Mouse (Mus musculus) embryonic facial prominence, embryonic 15.5 days (tissue): ENCODE results near the gene Lamtor4. TPM values are rescaled to one million over a fixed set of nuclear protein-coding genes. Genes with fewer than 3 reads are reported as not detected.
A peak's percentile ranks its signal among the peaks of the same experiment; 100 is the strongest.
"Not testable (repeated sequence)": the region's sequence is repeated elsewhere in the genome, so short reads cannot be mapped to it uniquely, and the experiment has no call there.

Experiments used
- ATAC-seq: fragments of 200-750 bp; cut with Nextera tagmentation; 2 replicates; pipeline ENCODE4 v1.8.0; 2017; ENCODE audit warnings: low read depth, moderate TSS enrichment; ENCODE audit not compliant: insufficient number of reproducible peaks, low FRiP score, low TSS enrichment
- H3K27ac ChIP-seq: fragments of 300-500 bp; sonication (generic); replicated peaks from 2 replicates; pipeline ENCODE4 v1.5.1; 2015; ENCODE audit warnings: mild to moderate bottlenecking, inconsistent platforms
- H3K27me3 ChIP-seq: fragments of 300-500 bp; sonication (generic); 2 replicates; pipeline ENCODE4 v1.6.1; 2015; ENCODE audit warnings: inconsistent platforms
- H3K36me3 ChIP-seq: fragments of 300-500 bp; sonication (generic); 2 replicates; pipeline ENCODE4 v1.6.1; 2015; ENCODE audit warnings: mild to moderate bottlenecking, inconsistent platforms
- H3K4me1 ChIP-seq: fragments of 300-500 bp; sonication (generic); 2 replicates; pipeline ENCODE4 v1.6.1; 2015; ENCODE audit warnings: inconsistent platforms
- H3K4me2 ChIP-seq: fragments of 300-500 bp; sonication (generic); replicated peaks from 2 replicates; pipeline ENCODE4 v1.6.1; 2015; ENCODE audit warnings: mild to moderate bottlenecking, inconsistent platforms
- H3K4me3 ChIP-seq: fragments of 300-500 bp; sonication (generic); replicated peaks from 2 replicates; pipeline ENCODE4 v1.5.1; 2015; ENCODE audit warnings: mild to moderate bottlenecking, inconsistent platforms
- H3K9ac ChIP-seq: fragments of 300-500 bp; sonication (generic); 2 replicates; pipeline ENCODE4 v1.6.1; 2015; ENCODE audit warnings: inconsistent platforms
- H3K9me3 ChIP-seq: fragments of 300-500 bp; sonication (generic); replicated peaks from 2 replicates; pipeline ENCODE4 v1.6.1; 2016; ENCODE audit warnings: inconsistent platforms
- WGBS: fragments of 180-500 bp; shearing (Covaris S2); methylation state at CpG from one replicate; pipeline ENCODE4 v1.1.7; 2015; 5-methylcytosine and 5-hydroxymethylcytosine counted together
- polyA plus RNA-seq: library from polyadenylated mRNA; unstranded; fragments of >200 nt; fragmentation: Nextera tagmentation; extraction: Ambion mirVana; gene quantifications from 2 replicates; pipeline ENCODE4 v1.2.1, GENCODE M21; 2015

The Lamtor4 gene
- 72.6 and 72.7 TPM in 2 replicates for polyA plus RNA-seq

GRCm38 (mm10) chr5:138255353-138256093 lies at the start of gene Lamtor4:
Gene Lamtor4 (plus strand): TSS chr5:138255482.
- Histone ChIP-seq H3K4me3 (peak within 1 kb of the TSS; percentile 83), H3K9ac (peak within 1 kb of the TSS; percentile 69), H3K36me3 (peaks cover 23% of the 10 kb centered on the region), H3K27me3 (no peaks in the 10 kb centered on the region), H3K4me1 (peaks cover 11% of the 10 kb centered on the region), H3K9me3 (no peaks in the 10 kb centered on the region), H3K4me2 (peak within 1 kb of the TSS; percentile 78), H3K27ac (peak within 1 kb of the TSS; percentile 85)
- WGBS: under 1% methylated on average over 38 of the region's 38 CpGs
- ATAC-seq: peak; percentile 100

GRCm38 (mm10) chr5:138207253-138207652 lies 48.0 kb upstream of the Lamtor4 start:
- H3K4me3 ChIP-seq: no peak overlapping the region
- ATAC-seq: no peak
- no peaks in the 10 kb centered on the region for H3K9me3 ChIP-seq
- H3K27ac ChIP-seq: no peak overlapping the region
- H3K4me2 ChIP-seq: no peak overlapping the region
- H3K9ac ChIP-seq: no peak overlapping the region
- 89% methylated on average over 1 of the region's 1 CpGs for WGBS
- no peaks in the 10 kb centered on the region for H3K27me3 ChIP-seq
- no peaks in the 10 kb centered on the region for H3K36me3 ChIP-seq
- H3K4me1 ChIP-seq: no peaks in the 10 kb centered on the region

- Histone ChIP-seq H3K27me3 (no peaks in the 10 kb centered on the region), H3K36me3 (no peaks in the 10 kb centered on the region), H3K4me2 (no peak overlapping the region), H3K27ac (no peak overlapping the region), H3K4me3 (no peak overlapping the region), H3K4me1 (no peaks in the 10 kb centered on the region), H3K9me3 (no peaks in the 10 kb centered on the region), H3K9ac (no peak overlapping the region)
- ATAC-seq: no peak
- WGBS: 83% methylated on average over 4 of the region's 4 CpGs
Observed at GRCm38 (mm10) chr5:138207873-138208272, 47.4 kb upstream of the Lamtor4 start.

DNA sequence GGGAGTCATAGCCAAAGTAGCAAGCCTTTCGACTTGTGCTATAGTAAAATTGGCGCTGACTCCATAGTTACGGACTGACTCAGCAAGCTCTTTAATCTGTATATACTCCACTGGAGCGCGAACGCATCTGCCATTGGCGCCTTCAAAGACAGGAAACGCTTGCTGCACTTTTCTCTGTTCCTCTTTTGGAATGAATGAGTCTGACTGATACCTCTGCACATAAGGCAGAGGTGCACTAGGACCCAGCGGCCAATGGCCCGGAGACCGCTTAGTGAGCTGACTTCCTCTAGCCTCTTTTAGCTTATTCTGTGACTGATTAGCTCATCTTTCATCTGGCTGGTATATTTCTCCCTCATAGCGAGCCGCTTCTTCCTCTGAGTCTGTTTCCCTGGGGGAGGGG lies 38.6 kb upstream of the Lamtor4 start:
- not testable (repeated sequence) for H3K27ac ChIP-seq, H3K4me3 ChIP-seq, H3K9ac ChIP-seq, H3K36me3 ChIP-seq, H3K27me3 ChIP-seq, ATAC-seq, H3K9me3 ChIP-seq, H3K4me2 ChIP-seq, H3K4me1 ChIP-seq
- 88% methylated on average over 13 of the region's 13 CpGs for WGBS

- WGBS: 62% methylated on average over 2 of the region's 2 CpGs
- H3K27ac ChIP-seq: no peak overlapping the region
- no peak overlapping the region for H3K9ac ChIP-seq
- H3K4me2 ChIP-seq: no peak overlapping the region
- no peaks in the 10 kb centered on the region for H3K36me3 ChIP-seq
- no peaks in the 10 kb centered on the region for H3K27me3 ChIP-seq
- no peak for ATAC-seq
- no peaks in the 10 kb centered on the region for H3K4me1 ChIP-seq
- H3K9me3 ChIP-seq: 0 out of 2 replicates have a peak, but pooled peaks cover 6% of the 10 kb centered on the region
- no peak overlapping the region for H3K4me3 ChIP-seq
Observed at GRCm38 (mm10) chr5:138219864-138220263, 35.4 kb upstream of the Lamtor4 start.

DNA sequence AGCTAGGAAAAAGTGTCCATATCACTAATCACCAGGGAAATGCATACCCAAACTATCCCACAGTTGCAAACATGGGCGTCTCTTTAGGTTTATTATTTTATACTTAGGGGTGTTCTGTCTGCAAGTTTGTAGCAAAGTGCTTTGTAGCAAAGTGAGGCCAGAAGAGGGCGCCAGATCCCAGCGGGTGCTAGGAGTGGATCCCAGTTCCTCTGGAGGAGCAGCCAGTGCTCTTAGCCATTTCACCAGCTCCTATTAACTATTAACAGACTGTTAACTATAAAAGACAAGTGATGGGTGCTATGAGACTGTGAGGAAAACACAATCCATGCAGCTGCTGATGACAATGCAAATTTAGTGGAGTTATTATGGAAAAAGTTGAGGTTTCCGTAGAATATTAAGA lies 33.2 kb upstream of the Lamtor4 start:
- H3K9ac ChIP-seq: no peak overlapping the region
- H3K27me3 ChIP-seq: no peaks in the 10 kb centered on the region
- H3K36me3 ChIP-seq: no peaks in the 10 kb centered on the region
- no peak for ATAC-seq
- H3K27ac ChIP-seq: no peak overlapping the region
- no peak overlapping the region for H3K4me2 ChIP-seq
- no peak overlapping the region for H3K4me3 ChIP-seq
- no peaks in the 10 kb centered on the region for H3K4me1 ChIP-seq
- H3K9me3 ChIP-seq: no peaks in the 10 kb centered on the region
- 24% methylated on average over 4 of the region's 4 CpGs for WGBS

DNA sequence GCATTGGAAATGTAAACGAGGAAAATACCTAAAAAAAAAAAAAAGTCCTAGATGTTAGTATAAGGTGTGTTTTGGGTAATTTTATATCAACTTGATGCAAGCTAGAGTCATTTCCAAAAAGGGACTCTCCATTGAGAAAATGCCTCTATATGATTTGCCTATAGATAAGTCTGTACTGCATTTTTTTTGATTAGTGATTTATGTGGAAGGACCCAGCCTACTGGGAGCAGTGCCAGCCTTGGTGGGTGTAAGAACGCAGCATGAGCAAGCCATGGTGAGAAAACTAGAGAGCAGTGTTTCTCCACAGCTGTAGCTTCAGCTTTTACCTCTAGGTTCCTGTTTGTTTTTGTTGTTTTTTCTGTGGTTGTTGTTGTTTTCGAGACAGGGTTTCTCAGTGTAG lies 32.0 kb upstream of the Lamtor4 start:
- Histone ChIP-seq H3K4me3 (no peak overlapping the region), H3K9ac (no peak overlapping the region), H3K27me3 (no peaks in the 10 kb centered on the region), H3K9me3 (no peaks in the 10 kb centered on the region), H3K4me2 (no peak overlapping the region), H3K4me1 (no peaks in the 10 kb centered on the region), H3K27ac (no peak overlapping the region), H3K36me3 (no peaks in the 10 kb centered on the region)
- whole genome bisulfite sequencing: 51% methylated on average over 3 of the region's 3 CpGs
- no peak for ATAC-seq

- H3K9ac ChIP-seq: no peak within 1 kb of the TSS
- H3K4me3 ChIP-seq: no peak within 1 kb of the TSS
- H3K4me1 ChIP-seq: no peaks in the 10 kb centered on the region
- H3K4me2 ChIP-seq: no peak within 1 kb of the TSS
- H3K27ac ChIP-seq: no peak within 1 kb of the TSS
- no peaks in the 10 kb centered on the region for H3K27me3 ChIP-seq
- no peak for ATAC-seq
- H3K36me3 ChIP-seq: no peaks in the 10 kb centered on the region
- H3K9me3 ChIP-seq: no peaks in the 10 kb centered on the region
- WGBS: 62% methylated on average over 2 of the region's 2 CpGs
Observed at GRCm38 (mm10) chr5:138225700-138226099, 29.6 kb upstream of the Lamtor4 start, which contains the start of gene Nxpe5. Gene Nxpe5 (plus strand): TSS chr5:138225898.

DNA sequence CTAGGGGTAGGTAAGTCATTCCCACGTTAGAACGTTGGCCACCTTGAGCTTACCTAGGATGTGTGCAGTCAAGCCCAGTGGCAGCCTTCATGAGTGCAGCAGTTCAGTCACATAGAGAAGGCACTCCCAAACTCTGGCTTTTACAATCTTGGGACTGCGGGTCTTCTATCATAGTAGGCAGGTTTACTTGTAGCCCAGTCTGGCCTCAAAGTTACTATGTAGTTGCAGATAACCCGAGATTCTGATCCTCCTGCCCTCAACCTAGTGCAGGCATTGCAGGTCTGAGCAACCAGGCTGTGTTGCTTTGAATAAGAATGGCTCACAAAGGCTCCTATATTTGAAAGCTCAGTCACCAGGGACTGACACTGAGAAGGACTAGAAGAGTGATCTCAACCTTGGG lies 28.8 kb upstream of the Lamtor4 start:
- H3K27ac ChIP-seq: no peak overlapping the region
- H3K27me3 ChIP-seq: no peaks in the 10 kb centered on the region
- no peaks in the 10 kb centered on the region for H3K9me3 ChIP-seq
- WGBS: 67% methylated on average over 4 of the region's 4 CpGs
- no peak overlapping the region for H3K4me2 ChIP-seq
- H3K36me3 ChIP-seq: no peaks in the 10 kb centered on the region
- no peak for ATAC-seq
- H3K9ac ChIP-seq: no peak overlapping the region
- H3K4me1 ChIP-seq: no peaks in the 10 kb centered on the region
- H3K4me3 ChIP-seq: no peak overlapping the region

DNA sequence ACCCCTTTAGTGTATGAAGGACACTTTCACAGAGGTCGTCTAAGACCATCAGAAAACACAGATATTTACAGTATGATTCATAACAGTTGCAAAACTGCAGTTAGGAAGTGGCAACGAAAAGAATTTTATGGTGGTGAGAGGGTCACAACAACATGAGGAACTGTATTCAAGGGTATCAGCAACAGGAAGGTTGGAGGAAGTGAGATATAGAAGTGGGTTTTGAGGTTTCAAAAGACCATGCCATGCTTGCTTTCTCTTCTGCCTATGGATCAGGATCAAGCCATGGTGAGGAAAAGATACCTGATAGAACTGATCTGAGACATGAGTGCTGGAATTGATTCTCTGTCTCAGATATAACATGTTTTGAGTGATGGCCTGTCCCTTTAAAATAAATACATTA lies 27.9 kb upstream of the Lamtor4 start:
- Histone ChIP-seq H3K9ac (no peak overlapping the region), H3K9me3 (no peaks in the 10 kb centered on the region), H3K4me3 (no peak overlapping the region), H3K36me3 (no peaks in the 10 kb centered on the region), H3K27ac (no peak overlapping the region), H3K4me1 (no peaks in the 10 kb centered on the region), H3K4me2 (no peak overlapping the region), H3K27me3 (no peaks in the 10 kb centered on the region)
- WGBS: 49% methylated on average over 2 of the region's 2 CpGs
- ATAC-seq: no peak

DNA sequence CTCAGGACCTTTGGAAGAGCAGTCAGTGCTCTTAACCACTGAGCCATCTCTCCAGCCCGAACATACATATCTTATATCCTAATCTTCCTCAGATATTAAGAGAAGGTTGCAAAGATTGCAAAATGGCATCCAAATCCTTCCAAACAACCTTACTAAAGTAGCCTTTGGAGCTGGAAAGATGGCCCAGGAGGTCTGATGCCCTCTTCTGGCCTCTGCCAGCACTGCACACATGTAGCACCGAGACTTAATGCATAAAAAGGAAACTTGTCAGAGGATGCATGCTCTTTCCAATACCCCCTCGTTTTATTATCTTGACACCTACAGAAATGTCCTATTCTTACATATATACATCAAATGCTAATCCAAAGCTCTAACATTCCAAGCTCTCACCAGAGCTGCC lies 27.3 kb upstream of the Lamtor4 start:
- Histone ChIP-seq H3K4me2 (no peak overlapping the region), H3K27me3 (no peaks in the 10 kb centered on the region), H3K27ac (no peak overlapping the region), H3K36me3 (no peaks in the 10 kb centered on the region), H3K9ac (no peak overlapping the region), H3K4me3 (no peak overlapping the region), H3K9me3 (no peaks in the 10 kb centered on the region), H3K4me1 (no peaks in the 10 kb centered on the region)
- ATAC-seq: no peak
- 59% methylated on average over 3 of the region's 3 CpGs for WGBS

GRCm38 (mm10) chr5:138229511-138229910 lies 25.8 kb upstream of the Lamtor4 start:
- WGBS: 88% methylated on average over 3 of the region's 3 CpGs
- no peaks in the 10 kb centered on the region for H3K27me3 ChIP-seq
- H3K36me3 ChIP-seq: no peaks in the 10 kb centered on the region
- H3K9me3 ChIP-seq: no peaks in the 10 kb centered on the region
- ATAC-seq: no peak
- H3K27ac ChIP-seq: no peak overlapping the region
- no peaks in the 10 kb centered on the region for H3K4me1 ChIP-seq
- no peak overlapping the region for H3K9ac ChIP-seq
- no peak overlapping the region for H3K4me2 ChIP-seq
- H3K4me3 ChIP-seq: no peak overlapping the region
